Mouse (Mus musculus): ENCODE results near the gene Ptcra.
"Not testable (repeated sequence)": the region's sequence is repeated elsewhere in the genome, so short reads cannot be mapped to it uniquely, and the experiment has no call there.

Ptcra gene

DNA sequence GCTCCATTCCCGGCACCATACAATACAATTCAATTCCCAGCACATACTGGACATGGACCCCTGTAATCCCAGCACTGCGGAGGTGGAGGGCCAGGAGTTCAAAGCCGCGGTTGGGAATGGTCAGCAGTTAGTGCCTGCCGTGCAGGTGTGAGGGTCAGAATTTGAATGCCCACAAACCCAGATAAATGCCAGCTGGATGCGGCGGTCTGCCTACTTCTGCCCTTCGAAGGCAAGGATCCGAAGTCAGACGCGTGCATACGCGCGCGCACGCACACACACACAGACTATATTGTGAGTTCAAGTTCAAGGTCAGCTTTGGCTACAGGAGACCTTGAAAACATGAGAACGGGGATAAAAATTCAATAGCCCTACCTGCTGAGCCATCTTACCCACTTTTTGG lies 8.1 kb upstream of the Ptcra start:
- DNase-seq (ENCODE audit: low read depth, low spot score), result no peak

DNA sequence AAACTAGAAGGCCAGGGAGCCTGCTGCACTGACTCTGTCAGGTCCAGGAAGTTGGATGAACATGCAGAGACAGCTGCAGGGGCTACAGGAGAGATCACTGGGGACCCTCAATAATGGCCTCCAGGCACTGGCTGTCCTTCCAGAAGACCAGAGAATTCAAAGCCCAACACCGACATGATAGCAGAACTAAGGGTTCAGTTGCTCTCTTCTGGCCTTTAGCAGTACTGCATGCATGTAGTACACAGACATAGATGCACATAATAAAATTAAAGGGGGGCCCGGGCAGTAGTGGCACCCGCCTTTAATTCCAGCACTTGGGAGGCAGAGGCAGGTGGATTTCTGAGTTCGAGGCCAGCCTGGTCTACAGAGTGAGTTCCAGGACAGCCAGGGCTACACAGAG lies 7.5 kb upstream of the Ptcra start:
- DNase-seq (ENCODE audit: low read depth, low spot score), result no peak

- no peak for DNase-seq (ENCODE audit: low read depth, low spot score)
These were observed 7.0 kb upstream of the Ptcra start for GRCm38 (mm10) chr17:46770546-46770945.

- no peak for DNase-seq (ENCODE audit: low read depth, low spot score)
These were observed 4.4 kb upstream of the Ptcra start for GRCm38 (mm10) chr17:46767868-46768267.

GRCm38 (mm10) chr17:46764916-46765315 lies 1.4 kb upstream of the Ptcra start:
- not testable (repeated sequence) for DNase-seq (ENCODE audit: low read depth, low spot score)

- DNase-seq (ENCODE audit: low read depth, low spot score), result no peak
These were observed 4.8 kb downstream of the Ptcra start for GRCm38 (mm10) chr17:46758753-46759152.

DNA sequence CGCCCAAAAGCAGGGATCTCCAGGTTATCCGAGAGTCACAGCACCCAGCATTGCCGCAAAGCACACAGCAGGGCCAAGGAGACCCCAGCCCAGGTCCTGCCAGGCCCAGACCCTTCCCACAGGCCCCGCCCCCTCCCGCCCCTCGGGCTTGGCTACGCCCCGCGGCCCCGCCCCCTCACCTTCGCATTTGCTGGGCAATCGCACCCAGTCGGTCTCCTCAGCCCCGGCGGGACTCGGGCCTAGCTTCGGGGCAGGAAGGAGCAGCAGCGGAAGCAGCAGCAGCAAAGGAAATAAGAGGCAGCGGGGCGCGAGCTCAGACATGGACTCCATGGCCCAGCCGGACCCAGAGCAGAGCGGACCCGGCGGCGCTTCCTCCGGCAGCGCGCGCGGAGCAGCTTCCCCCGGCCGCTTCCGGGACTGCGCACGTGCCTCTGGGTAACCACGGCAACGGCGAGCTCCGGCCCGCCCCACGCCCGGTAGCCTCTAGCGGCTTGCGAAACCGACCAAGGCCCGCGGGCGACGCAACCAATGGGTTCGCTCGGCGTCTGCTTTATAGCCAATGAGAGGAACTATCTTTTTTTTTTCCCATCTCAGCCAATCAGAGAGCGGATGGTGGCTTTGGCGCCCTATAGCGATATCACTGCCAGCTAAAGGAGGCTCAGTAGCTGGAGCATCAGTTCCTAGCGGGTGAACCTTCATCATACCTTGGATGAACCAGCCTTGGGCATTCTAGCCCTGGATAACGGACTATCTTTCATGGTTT lies 11.5 kb downstream of the Ptcra start, which contains the start of gene Cnpy3:
Gene Cnpy3 (minus strand): TSS at position 421 of the 763 bp plus-strand sequence.
- peak; percentile 98 for DNase-seq (ENCODE audit: low read depth, low spot score)

DNA sequence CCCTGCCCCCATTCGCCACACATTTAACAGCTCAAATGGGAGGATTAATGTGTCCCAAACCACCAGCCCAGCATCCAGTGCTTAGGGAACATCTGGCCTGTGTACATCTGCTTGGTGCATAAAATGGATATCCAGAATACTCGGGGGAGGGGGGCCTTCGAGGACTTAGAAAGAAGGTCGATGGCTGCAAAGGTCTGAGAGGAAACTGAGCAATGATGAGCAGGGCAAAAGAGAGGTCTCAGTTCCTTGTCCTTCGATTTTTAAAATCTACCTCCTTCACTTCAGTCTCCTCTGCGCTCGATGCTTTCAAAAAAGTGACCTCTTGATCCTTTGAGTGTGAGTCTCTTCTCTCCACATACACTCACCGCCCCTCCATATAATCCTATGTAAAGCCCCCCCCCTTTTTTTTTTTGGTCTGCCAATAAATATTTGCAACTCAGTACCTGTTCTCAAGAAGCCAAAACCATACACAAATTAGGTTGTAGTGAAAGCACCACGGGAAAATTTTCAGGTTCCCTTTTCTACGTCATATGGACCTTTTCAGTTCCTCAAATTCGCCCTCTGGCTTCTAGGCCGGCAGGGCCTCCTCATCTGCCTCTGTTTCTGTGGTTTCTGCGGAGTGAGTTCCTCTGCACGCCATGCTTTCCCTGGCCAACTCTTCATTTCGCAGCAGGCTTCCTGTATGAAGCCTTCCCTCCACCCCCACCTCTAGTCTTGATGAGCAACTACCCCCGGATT lies 12.3 kb downstream of the Ptcra start:
- peak; percentile 57 for DNase-seq (ENCODE audit: low read depth, low spot score)

GRCm38 (mm10) chr17:46750580-46750979 lies 12.9 kb downstream of the Ptcra start:
- no peak for DNase-seq (ENCODE audit: low read depth, low spot score)

GRCm38 (mm10) chr17:46749282-46749681 lies 14.2 kb downstream of the Ptcra start:
- DNase-seq (ENCODE audit: low read depth, low spot score), result no peak

DNA sequence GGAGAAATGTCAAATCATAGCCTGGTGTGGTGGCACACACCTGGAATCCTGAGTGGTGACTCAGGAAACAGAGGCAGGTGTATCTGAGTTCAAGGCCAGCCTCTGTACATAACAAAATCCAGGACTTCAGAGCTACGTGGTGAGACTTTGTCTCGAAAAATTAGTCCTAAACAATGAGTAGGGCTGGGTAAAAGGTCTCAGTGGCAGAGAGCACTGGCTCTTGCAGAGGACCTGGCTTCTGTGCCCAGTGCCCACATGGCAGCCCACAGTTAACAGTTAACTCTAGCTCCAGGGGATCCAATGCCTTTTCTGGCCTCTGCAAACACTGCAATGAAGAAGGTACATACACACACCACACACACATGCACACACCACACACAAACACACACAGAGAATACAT lies 15.7 kb downstream of the Ptcra start:
- DNase-seq (ENCODE audit: low read depth, low spot score), result no peak

- DNase-seq (ENCODE audit: low read depth, low spot score), result no peak
These were observed 16.3 kb downstream of the Ptcra start for GRCm38 (mm10) chr17:46747234-46747633.

DNA sequence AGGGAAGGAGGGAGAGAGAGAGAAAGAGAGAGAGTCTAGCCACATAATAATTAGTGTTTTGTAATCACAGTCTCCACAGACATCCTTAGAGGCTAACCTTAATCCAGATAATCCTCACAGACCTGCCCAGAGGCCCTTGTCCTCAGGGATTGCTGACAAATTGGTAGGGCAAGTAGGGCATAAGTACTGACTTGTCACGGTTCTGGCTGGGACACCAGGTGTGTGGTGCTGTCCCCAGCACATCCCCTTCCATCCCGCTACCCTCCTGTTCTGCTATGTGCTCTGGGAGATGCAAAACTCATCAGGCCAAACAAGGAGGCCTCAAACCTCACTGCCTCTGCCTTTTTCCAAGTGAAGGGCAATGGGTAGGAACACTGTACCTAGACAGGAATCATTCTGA lies 18.0 kb downstream of the Ptcra start:
- DNase-seq (ENCODE audit: low read depth, low spot score), result no peak

DNA sequence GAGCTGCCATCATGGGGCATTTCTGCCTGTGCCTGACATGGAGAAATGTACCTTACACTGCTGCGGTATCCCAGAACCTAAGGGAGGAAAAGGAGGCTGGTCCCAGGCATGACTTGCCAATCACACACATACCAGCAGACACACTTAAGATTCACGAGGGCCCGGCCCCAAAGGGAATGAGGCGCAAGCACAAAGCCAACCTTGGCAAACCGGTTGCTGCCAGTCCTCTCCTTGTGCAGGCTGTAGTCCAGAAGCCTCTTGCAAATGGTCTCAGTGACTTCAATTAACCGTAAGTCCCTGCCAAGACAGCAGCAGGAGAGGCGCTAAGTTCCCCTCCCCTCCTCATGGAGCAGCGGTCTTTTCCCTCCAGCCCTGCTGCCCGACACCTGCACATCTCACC lies 20.5 kb downstream of the Ptcra start:
- DNase-seq (ENCODE audit: low read depth, low spot score), result no peak

- no peak for DNase-seq (ENCODE audit: low read depth, low spot score)
These were observed 22.2 kb downstream of the Ptcra start for GRCm38 (mm10) chr17:46741305-46741704.

DNA sequence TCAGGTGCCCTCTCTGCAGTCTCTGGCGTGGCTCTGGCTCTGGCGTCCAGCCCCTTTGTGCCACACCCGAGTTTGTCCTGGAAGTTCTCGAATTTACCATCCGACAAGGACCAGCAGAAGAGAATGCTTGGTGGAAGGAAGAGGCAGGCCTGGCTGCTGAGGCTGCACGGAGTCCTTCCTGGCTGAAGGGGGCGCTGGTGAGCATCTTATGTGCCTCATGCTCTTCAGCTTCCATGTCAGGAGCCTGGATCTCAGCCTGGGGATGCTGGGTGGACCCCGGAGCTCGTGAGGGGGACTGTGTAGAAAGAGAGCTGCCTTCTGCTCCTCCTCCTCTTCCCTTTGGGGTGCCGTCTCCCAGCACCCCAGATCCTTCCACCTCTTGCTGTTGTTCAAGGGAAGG lies 27.4 kb downstream of the Ptcra start:
- no peak for DNase-seq (ENCODE audit: low read depth, low spot score)

GRCm38 (mm10) chr17:46735287-46735686 lies 28.2 kb downstream of the Ptcra start:
- no peak for DNase-seq (ENCODE audit: low read depth, low spot score)

GRCm38 (mm10) chr17:46734055-46734454 lies 29.5 kb downstream of the Ptcra start:
- DNase-seq (ENCODE audit: low read depth, low spot score), result no peak

- no peak for DNase-seq (ENCODE audit: low read depth, low spot score)
These were observed 34.6 kb downstream of the Ptcra start, which contains the start of gene Gnmt for GRCm38 (mm10) chr17:46728904-46729318. Gene Gnmt, minus strand, starts transcription at chr17:46729168.

- DNase-seq (ENCODE audit: low read depth, low spot score), result no peak
These were observed 35.0 kb downstream of the Ptcra start for GRCm38 (mm10) chr17:46728496-46728895.

DNA sequence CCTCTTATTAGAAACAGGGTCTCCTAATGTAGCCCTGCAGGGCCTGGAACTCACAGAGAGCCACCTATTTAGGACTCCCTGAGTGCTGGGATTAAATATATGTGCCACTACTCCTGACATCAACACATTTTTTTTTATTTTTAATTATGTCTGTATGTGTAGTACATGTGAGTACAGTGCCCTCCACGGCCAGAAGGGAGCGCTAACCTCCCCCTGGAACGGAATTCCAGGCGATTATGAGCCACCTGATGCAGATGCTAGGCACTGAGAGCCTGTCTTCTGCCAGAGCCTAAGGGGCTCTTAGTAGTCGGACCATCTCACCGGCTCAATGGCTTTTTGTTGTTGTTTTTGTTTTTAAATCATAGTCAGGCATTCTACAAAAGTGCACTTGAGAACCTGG lies 35.5 kb downstream of the Ptcra start:
- no peak for DNase-seq (ENCODE audit: low read depth, low spot score)

GRCm38 (mm10) chr17:46727271-46727670 lies 36.2 kb downstream of the Ptcra start:
- DNase-seq (ENCODE audit: low read depth, low spot score), result no peak
